Mouse (Mus musculus) testis, postnatal 14 days (tissue): Measurements from ENCODE around the gene Hoxc10.

ENCODE experiments used
- DNase-seq: peaks from one replicate; pipeline ENCODE4 v3.0.0; 2021; ENCODE audit warnings: low spot score

Hoxc10 gene

DNA sequence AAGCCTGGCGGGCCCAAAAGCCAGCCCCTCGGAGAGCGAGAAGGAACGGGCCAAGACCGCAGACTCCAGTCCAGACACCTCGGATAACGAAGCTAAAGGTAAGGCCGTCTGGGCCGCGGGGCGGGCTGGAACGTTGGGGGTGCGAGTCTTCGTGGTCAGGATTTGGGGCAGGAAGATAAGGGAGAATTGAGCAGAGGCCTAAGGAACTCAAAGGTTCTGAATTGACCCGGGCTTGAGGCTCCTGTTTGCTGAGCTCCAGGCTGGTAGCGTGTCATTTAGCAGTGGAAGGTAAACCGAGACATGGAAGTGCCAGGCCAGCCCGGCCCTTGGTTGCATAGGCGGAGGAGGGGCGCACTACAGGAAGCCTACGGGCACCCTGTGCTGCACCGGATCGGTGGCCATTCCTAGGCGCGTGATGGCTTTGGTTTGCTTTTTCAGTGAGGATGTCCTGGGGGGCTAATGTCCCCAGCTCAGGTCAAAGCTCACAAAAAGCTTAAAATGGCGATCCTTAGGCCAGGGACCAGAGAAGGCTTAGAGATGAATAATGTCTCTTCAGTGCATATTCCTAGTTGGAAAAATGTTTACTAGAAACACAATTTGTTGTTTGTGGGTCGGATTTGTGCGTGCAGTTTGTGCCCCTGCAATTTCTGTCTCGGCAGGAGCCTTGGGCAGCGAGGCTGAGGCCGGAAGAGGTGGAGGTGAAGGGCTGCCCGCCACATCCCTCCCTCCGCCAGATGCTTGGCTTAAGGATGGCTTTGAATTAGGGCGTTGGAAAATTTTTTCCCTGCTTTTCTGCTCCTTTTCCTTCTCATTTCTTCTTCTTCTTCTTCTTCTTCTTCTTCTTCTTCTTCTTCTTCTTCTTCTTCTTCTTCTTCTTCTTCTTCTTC lies 1.2 kb downstream of the Hoxc10 start:
- no peak for DNase-seq

DNA sequence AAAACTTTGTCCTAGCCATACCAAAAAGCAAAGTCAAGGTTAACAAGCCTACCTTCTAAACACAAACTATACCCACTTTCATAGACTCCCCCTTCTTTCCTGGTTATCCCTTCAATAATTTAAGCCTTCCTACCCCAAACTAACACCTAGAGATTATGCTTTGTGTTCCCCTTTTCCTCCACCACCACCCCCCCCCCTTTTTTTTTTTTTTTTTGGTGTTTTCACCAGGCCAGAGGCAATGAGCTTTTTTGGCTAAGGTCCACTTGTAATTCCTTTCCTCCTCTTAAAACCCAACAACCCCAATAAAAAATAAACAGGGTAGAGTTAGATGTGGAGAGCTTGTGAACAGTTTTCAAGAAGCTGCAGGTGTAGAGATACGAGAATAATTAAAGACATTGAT lies 2.7 kb downstream of the Hoxc10 start:
- DNase-seq = no peak

DNA sequence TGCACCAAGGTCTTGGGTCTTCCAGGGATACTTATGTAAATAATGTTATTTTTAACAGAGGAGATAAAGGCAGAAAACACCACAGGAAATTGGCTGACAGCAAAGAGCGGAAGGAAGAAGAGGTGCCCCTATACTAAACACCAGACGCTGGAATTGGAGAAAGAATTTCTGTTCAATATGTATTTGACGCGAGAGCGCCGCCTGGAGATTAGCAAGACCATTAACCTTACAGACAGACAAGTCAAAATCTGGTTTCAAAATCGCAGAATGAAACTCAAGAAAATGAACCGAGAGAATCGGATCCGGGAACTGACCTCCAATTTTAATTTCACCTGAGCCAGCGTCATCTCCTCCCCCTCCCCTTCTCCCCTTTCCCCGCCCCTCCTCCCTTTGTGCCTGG lies 4.1 kb downstream of the Hoxc10 start:
- no peak for DNase-seq

DNA sequence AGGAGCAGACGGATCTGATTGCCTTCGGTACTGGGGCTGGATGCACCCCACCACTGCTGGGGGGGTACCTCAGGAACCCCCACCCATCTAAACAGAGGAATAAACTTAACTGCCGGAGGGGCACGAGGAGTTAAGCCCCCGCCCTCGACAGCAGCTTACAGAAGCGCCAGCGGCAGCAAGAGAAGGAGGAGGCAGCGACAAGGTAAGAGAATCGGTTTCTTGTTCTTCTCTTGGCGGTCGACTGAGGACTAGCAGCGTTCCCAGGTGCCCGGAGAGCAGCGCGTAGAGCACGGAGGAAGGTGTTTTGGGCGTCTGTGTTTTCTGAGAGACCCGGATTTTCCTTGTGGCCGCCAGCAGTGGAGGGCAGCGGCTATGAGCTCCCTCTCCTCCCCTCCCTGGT lies 5.7 kb downstream of the Hoxc10 start:
- DNase-seq = no peak

DNA sequence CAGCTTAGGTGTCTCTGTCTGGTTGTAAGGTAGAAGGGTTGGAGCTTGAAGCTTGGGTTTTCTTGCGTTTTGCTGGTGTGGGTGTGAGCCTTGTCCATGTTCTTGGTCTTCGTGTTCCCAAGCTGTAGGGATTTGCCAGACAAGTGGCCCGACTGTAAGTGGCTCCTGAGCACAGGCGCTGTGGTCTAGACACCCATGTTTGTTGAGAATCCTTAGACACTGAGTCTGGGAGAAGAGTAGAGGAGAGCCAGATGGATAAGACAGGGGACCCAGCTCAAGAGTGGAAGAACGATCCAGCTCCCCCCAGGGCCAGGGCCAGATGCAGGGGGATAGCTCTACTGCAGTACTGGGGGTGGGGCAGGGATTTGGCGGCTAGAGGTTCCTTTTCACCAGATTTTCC lies 6.2 kb downstream of the Hoxc10 start:
- DNase-seq = no peak

DNA sequence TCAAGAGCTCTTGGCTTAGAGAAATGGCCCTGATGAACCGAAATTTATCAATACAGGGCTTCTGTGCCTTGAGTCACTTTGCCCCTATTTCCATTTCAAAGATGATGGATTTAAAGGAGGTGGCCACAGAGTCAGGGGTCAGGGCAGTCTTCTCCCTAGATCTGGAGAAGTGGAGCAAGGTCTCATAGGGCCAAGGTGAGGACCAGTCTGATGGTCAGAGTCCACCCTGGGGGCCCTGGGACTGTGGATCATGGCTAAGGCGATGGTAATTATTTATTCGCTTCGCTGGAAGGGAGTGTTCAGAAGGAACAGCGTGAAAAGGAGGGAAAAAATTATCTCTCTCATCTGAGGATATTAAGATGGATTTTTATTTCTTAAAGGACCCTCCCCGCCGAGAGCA lies 8.4 kb downstream of the Hoxc10 start:
- DNase-seq = no peak

DNA sequence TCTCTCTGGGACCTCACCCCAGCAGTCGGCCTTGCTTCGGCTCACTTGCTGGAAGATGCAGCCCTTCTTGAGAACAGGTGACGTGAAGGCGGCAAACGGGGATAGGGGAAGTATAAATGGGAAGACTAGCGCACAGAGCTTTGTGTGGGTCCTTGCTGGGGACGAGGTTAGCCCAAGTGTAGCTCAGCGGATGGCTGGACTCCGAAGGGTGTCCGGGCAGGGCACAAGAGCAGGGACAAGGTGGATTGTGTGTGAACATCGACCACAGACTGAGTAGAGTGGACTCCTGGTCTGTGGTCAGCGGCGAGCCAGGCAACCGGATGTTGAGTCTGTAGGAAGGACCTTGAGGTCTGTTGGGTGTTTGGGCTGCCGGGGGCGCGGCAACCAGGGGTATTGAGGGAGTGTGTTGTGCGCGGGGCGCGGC lies 9.1 kb downstream of the Hoxc10 start:
- DNase-seq = no peak

DNA sequence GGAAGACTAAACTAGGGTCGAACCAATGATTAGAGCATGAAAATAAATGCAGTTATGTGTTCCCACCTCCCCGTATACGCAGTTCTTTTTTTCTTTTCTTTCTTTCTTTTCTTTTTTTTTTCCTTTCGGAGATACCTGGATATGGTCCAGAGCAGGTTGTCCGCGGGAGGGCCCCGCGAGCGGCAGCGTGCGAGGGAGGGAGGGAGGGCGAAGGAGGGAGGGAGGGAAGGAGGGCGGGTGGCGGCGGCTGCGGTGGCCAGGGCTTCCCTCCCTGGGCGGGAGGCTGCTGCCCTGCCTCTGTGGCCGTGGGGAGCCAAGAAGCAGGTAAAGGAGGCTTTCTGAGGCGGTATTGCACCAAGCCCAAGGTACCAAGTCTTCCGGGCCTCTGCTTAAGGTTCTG lies 9.6 kb downstream of the Hoxc10 start, which contains the start of gene Hoxc9:
Gene Hoxc9 (plus strand): TSS at position 269 of the 400 bp plus-strand sequence.
- no peak for DNase-seq

DNA sequence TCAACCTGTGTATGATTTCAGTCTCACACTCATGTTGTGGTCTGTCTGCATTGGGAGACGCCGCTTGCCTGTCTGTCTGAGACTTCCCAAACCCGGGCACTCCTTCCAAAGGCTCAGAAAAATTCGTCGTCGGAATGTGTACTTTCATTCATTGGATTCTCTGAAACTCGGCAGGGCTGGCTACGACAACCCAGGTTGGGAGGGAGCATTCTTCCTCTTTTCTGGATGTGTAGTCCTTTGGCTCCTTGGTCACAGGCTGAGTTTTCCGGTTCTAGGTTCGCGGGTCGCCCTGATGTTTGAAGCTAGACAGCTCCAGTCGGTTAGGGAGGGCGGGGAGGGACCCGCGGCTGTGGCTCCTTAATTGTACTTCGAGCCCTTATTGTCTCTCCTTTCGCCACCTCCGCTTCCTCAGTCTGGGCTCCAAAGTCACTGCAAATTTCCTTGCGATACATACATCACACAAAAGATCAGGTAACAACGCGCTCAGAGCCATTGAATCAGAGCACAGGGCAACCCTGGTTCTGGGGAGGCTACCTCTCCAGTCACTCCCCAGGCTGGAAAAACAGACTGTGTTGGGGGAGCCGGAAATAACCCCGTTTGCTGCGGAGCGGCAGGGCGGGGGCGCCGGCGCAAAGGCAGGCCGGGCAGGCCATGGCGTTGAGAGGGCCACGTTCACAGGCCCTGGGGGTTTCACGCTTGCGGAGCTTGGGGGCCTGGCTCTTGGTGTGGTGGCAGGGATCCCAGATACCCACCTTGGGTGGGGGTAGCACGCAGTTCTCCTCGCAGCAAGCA lies 10.2 kb downstream of the Hoxc10 start:
- DNase-seq = no peak

DNA sequence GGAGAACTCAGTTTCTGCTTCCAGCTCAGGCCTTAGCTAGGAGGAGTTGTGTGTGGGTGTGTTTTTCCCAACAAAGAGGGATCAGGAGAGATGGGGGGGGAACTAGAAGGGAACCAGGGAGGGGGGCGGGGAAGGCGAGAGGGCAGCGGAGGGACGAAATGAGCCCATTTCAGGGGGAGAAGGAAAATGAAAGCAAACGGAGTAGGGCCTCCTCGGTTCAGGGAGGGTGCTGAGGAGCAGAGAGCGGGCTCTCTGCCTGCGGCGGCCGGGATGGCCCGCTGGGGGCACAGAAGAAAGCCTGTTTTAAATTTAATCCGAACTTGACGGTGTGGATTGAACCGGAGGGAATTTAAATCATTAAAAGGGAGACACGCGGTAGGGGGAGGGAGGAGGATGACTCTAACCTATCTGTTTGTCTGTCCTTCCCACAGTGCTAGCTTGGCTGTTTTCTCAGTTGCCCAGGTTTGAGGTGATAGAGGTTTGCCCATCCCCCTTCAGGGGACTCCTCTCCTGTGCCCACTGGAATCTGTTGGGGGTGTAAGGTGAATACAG lies 10.9 kb downstream of the Hoxc10 start:
- DNase-seq = no peak

DNA sequence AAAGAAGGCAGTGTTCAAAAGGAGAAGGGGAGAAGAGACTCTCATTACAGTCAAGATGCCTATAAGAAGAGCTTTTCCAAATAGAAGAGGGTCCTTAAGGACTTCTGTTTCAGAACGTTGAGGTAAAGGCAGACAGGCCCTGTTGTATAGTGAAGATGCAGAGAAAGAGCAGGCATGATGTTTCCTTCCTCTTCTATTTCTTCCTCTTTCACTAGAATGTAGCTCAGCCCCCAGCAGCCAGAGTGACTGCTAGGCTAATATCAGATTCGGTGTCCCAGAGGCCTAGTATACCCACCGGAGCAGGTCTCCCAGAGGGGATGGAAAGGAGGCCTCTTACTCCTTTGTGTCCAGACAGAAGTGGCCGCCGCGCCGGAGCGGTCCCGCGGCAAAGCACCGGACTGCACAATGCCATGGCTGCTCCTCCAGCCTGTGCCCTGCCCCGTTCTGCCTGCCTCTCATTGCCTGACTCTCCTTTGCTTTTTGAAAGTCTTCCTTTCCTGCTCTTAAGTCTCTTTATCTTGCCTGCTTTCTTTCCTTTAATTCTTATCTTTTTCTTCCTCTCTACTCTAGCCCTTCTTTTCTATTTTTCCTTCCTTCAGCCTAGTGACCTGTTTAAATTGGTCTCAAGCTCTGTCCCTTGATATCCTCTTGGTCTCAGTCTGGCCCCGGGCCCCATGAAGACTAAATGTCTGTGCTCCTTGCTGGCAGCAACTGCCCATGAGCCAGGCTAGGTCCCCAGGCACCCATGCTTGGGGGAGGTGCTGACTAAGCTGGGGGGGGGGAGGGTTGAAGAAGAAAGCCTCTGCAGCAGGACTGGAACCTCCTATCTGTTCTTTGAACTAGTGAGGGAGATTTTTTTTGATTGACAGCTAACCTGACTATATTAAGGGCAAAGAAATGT lies 12.3 kb downstream of the Hoxc10 start:
- DNase-seq = no peak

DNA sequence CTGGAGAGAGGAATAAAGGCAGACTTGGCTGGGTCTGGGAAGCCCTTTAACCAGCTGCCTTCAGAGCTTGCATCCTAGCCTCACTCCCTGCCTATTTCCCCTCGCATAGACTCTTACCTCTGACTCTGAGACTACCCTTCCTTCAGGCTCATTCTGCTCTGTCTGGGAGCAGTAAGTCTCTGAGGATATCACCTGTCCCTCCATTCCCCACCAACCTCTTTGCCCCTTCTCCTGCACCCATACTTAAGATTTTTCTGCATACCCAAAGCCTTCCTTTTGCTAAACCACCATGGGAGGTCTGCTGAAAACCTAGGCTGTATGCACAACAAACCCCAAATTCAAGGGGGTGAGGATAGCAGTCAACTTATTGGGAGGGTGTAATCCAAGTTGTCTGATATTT lies 13.3 kb downstream of the Hoxc10 start:
- no peak for DNase-seq

DNA sequence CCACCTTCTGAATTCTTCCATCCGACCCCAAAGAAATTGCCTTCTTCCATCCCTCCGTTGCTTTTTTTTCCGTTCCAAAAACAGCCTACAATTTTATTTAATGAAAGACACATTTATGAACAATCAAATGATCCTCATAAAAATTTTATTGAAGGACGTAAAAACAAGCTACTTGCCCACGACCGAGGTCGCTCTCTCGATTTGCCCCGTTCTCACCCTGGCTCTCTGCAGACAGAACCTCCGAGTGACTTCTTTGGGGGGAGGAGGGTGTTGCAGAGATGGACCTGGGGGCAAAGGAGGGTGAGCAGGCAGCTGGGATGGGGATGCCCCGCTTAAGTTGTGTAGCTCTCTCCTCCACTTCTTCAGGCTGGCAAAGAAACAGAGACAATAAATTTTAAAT lies 13.8 kb downstream of the Hoxc10 start:
- DNase-seq = no peak

DNA sequence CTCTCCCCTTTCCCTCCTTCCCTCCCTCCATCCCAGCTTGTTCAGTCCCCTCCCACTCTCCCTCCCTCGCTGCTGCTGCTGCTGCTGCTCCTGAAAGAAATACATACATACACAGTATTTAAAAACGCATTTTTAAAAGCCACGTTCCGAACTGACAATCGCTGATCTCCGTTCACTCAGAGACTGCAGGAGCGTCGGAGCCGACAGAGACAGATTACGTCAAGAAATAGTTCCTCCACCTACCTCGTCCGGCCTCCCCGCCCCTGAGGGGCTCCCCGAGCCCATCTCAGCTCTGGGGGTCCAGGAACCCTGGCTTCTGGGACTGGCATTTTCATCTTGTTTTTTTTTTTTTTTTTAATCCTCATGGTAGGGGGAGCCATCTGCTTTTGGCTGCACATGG lies 14.3 kb downstream of the Hoxc10 start:
- no peak for DNase-seq

DNA sequence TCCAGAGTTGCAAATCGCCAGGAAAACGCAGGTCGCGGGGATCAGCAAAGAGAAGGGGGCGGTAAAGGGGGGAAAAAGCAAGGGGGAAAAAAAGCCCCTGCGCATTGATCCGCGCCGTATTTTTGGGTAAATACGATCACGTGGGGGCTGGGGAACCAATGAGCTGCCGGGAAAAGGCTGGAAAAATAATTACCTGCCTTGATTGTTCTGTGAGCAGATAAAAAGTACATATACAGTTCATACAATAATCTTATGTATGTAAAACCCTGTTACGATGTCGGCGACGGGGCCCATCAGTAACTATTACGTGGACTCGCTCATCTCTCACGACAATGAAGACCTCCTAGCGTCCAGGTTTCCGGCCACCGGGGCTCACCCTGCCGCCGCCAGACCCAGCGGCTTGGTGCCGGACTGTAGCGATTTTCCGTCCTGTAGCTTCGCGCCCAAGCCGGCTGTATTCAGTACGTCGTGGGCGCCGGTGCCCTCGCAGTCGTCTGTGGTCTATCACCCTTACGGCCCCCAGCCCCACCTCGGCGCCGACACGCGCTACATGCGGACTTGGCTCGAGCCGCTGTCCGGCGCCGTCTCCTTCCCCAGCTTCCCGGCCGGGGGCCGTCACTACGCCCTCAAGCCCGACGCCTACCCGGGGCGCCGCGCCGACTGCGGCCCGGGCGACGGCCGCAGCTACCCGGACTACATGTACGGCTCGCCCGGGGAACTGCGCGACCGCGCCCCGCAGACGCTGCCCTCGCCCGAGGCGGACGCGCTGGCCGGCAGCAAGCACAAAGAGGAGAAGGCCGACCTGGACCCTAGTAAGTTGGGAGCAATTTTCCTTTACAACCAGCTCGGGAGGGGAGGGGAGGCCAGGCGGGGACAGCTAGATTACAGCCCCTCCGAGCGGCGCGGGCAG lies 15.0 kb downstream of the Hoxc10 start:
- peak; percentile 49 for DNase-seq

DNA sequence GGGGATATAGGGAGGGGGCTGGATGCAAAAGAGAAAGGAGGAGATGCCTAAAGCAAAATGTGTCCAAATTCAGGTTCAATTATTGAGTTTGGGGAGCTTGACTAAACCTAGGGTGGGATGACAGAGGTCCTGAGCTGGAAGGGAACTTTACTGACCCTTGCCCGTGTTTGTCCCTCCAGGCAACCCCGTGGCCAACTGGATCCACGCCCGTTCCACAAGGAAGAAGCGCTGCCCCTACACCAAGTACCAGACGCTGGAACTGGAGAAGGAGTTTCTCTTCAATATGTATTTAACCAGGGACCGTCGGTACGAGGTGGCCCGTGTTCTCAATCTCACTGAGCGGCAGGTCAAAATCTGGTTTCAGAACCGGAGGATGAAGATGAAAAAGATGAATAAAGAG lies 17.1 kb downstream of the Hoxc10 start:
- DNase-seq = no peak

DNA sequence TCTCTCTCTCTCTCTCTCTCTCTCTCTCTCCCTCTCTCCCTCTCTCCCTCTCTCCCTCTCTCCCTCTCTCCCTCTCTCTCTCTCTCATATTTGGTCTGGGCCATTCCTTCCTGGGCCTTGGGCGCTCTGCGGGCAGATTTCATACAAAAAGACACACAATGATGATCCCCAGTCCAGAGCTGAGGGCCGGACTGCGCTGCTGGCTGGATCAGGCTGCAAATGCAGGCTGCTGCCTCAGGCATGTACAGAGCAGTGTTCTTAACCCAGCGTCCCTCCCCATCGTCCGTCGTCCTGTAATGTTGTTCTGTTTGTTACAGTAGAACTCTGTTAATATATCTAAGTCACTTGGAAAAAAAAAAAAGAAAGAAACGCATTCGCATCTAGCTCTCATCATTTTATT lies 17.9 kb downstream of the Hoxc10 start:
- no peak for DNase-seq

DNA sequence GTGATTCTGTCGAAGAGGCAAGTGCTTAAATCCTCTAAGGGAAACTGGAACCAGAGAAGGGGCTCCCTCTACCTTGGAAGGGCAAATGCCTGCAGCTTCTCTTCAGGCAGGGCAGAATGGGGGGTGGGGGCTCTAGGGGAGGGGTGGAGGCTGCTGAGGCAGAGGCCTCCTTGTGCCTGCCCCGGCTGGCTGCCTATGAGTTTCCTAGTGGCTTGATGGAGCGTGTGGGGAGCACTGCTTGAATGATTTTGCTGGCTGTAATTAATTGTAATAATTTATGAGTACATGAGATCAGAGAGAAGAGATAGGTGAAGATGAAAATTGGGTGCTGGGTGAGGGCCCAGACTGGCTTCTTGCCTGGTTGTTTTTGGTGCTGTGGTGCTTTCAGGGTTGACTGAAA lies 18.3 kb downstream of the Hoxc10 start:
- no peak for DNase-seq

DNA sequence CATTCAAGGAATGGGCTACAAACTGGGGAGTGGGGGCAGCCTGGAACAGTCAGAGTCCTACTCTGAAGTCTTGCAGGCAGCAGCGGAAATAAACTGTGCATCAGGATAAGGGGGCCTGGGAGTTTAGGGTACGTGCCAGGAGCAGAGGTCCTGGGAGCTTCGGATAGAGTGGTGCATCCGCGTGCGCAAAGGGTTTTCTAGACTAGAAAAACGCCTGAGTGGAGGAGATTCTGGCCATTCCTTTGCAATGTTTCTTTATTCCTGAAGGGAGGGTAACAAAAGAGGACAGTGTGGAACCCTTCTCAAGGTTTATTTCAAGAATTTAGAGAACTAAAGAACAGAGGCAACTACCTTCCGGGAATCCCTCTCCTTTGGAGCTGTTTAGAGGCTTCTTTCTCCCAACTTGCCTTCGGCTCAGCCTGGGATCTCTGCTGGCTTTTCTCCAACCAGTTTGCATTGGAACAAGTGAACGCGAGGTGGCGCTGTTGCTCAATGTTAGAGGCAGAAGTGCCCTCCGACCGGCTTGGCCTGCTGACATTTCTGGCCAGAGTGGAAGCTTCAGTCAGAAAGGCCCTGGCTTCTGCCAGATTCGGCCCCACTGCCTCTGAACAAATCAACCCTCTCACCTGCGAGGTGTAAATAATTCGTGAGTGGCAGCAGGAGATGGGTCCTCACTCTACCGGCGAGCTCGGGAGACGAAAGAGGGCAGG lies 20.7 kb downstream of the Hoxc10 start:
- peak; percentile 87 for DNase-seq

DNA sequence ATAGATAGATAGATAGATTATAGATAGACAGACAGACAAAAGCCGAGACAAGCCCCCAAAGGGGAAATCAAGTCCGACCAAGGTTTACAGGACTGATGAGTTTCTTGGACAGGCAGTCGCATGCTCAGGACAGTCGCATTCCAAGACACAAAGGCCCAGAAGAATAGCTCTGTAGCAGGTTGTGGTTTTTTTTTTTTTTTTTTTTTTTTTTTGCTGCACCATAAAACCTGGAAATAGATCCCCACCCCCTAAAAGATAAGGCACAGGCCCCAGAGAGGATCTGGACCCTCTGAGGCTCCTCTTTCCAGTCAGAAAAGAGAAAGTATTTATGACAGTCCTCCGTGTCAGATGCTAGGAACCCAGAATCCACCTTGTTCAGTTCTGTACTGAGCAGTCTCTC lies 21.5 kb downstream of the Hoxc10 start:
- no peak for DNase-seq
